Mouse (Mus musculus) inflammation-experienced regulatory T-cells, adult 6 months (primary cell): ENCODE measurements around the gene Rimkla. TPM values are rescaled to one million over a fixed set of nuclear protein-coding genes. Genes with fewer than 3 reads are reported as not detected.
"Not testable (repeated sequence)": the region's sequence is repeated elsewhere in the genome, so short reads cannot be mapped to it uniquely, and the experiment has no call there.

Experiments
- ATAC-seq: one replicate; pipeline ENCODE4 v1.8.0; 2017
- polyA plus RNA-seq, 3 experiments: library from polyadenylated mRNA; unstranded; fragments of 100-300 nt; shearing (Covaris generic); gene quantifications; one replicate each; pipeline ENCODE4 v1.2.1; 2017

Gene Rimkla
- under 1 TPM in 2 of 3 experiments, not detected in 1; 0.14 to 0.51 TPM for polyA plus RNA-seq

DNA sequence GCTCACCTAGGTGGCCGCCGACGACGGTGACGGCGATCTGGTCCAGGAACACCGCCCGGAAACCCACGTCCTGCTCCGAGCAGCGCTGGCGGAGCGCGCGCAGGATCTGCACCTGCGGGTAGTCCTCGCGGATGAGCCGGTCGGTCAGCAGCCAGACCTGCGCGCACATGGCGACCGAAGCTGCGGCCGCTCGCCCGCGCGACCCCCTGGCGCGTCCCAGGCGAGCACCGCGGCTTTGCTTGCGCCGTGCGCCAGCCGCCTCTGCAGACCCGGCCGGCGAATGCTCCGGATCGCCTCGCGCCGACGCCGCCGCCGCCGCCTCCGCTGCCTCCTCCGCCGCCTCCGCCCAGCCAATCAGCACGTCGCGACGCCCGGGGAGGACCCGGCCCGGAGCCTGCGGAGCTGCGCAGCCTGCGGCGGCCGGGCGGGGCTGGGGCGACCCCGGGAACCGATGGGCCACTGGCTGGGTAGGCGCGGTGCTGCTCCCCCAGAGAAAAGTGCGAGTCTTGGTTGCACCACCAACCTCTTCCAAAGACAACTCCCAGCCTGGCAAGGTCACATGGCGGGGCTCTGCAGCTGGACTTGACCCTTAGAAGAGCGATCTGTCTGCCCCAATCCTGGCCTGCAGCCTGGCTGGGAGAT is at the start of gene Rimkla:
Rimkla (minus strand) TSS at position 338 of the 642 bp plus-strand sequence.
- ATAC-seq, result peak; percentile 75

GRCm38 (mm10) chr4:119540533-119540890 is 48.1 kb upstream of the Rimkla start:
- peak; percentile 1 for ATAC-seq

DNA sequence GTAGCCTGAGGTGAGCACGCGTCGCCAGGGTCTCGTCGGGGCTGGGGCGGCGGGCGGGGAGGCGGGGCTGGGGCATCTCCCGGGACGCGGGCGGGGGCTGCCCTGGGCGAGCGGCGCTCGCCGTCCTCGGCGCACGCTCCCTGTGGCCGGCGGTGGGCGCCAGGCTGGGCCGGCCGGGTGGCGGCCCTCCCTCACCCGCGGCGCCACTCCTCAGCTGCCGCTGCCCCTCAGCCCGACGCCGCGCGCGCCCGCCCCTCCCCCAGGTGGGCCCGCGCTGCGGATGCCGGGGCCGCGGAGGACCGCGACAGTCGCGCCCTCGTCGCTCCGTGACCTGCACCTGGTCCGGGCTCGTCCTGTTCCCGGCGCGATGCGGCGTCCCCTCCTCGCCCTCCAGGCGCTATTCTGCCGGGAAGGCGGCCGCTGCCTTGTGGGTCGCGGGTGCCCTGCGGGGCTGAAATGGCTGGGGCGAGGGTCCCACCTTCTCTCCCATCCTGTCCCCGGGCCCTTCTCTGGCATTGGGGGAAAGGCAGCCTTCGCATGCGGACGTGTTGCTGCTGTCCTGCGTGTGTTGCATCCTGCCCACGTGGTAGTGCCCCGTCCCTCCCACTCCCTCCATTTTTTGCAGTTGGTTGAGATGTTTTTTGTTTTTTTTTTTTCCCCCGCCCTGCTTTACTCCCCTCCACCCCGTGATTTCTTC is 47.6 kb upstream of the Rimkla start:
- ATAC-seq, result peak; percentile 72

DNA sequence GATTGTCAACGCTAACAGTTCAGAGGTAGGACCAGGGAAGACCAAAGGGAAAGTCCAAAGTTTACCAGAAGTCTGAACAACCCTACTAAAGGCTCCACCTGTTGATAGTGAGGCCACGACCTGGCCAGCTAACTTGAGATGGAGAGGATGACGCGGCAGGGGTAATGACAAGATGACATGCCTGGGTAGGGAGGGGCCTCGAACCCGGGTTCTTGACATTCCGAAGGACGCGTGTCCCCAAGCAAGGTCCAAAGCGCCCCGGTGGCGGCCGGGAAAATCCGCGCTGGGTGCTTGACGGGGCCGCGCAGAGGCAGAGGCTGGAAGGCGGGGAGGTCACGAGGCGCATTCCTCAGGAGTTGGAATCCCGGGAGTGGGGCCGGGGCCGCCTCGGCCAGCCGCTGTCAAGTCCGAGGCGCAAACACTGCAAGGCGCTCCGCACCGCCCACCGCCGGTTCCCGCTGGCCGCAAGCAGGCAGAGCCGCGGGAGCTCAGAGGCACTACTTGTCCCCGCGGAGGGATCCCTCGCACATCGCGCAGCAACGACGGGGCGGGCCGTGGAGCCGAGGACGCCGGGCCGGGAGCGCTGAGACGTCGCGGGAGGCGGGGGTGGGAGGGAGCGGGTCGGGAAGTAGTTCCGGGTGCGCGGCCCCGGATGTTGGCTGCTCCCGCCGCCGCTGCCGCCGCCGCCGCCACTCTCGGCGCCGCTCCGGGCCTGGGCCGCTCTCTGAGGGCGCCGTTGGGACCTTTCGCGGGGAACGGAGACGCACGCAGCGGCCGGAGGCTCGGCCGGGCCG is 46.8 kb upstream of the Rimkla start, which contains the start of gene Frg2f1:
Frg2f1 (minus strand) TSS at position 499 of the 794 bp plus-strand sequence.
- ATAC-seq, result peak; percentile 79

DNA sequence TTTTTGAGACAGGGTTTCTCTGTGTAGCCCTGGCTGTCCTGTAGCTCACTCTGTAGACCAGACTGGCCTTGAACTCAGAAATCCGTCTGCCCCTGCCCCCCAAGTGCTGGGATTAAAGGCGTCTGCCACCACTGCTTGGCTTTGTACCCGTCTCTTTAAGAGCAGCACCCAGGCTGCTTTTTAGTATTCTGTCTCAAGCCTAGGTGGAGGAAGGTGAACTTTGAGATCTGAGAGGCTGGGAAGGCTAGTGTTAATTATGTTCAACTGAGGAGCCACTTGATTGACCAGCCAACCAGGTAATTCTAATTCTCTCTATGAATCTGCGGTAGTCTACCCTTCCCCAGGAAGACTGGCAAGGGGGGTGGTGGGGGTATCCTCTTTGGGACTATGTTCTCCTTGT is 45.0 kb upstream of the Rimkla start:
- no peak for ATAC-seq

- ATAC-seq, result not testable (repeated sequence)
Observed at GRCm38 (mm10) chr4:119536615-119537014, 44.2 kb upstream of the Rimkla start, which contains the start of gene Foxj3. TSS of gene Foxj3 (plus strand) at chr4:119537004.

- no peak for ATAC-seq
Observed at GRCm38 (mm10) chr4:119535103-119535502, 42.7 kb upstream of the Rimkla start.

GRCm38 (mm10) chr4:119531813-119532212 is 39.4 kb upstream of the Rimkla start:
- ATAC-seq, result peak; percentile 61

- no peak for ATAC-seq
Observed at GRCm38 (mm10) chr4:119526329-119526845, 34.0 kb upstream of the Rimkla start.

DNA sequence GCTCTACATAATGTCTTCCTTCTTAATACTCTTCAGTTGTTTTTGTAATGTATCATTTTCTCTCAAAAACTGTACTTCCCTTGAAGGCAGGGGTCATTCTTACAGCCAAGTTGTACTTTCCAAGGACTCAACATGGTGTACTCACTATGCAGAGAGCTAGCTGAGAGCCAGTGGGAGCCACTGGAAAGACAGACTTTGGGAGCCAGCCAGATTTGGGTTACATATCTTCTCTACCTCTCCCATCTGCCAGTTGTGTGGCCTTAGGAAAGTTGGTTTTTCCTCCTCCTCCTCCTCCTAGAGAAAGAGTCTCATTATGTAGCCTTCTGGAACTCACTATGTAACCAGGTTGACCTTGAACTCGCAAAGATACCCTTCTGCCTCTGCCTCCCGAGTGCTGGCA is 32.0 kb upstream of the Rimkla start:
- no peak for ATAC-seq

GRCm38 (mm10) chr4:119524010-119524409 is 31.6 kb upstream of the Rimkla start:
- no peak for ATAC-seq

GRCm38 (mm10) chr4:119523575-119523974 is 31.1 kb upstream of the Rimkla start:
- no peak for ATAC-seq

DNA sequence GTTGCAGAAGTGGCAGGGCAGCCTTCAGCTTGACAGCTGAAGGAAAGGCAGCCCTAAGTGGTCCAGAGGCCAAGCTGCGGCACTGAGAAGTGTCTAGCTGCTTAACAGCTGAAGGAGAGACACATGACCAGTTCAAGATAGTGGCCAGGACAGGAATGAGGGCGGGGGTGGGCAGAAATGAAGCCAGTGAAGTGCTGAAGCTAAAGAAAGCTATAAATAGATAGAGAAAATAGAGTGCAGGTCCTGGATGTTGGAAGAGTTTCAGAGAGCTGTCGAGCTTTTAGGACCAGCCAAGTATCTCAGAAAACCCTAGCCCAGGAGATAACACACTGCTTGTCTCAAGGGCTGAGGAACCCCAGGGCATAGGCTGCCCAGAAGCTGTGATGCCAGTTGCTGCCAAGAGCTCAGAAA is 20.3 kb upstream of the Rimkla start:
- ATAC-seq, result no peak

- no peak for ATAC-seq
Observed at GRCm38 (mm10) chr4:119511591-119511990, 19.2 kb upstream of the Rimkla start.

- no peak for ATAC-seq
Observed at GRCm38 (mm10) chr4:119498319-119498848, 6.0 kb upstream of the Rimkla start.

GRCm38 (mm10) chr4:119492933-119493327 is 502 bp upstream of the Rimkla start:
- no peak for ATAC-seq

DNA sequence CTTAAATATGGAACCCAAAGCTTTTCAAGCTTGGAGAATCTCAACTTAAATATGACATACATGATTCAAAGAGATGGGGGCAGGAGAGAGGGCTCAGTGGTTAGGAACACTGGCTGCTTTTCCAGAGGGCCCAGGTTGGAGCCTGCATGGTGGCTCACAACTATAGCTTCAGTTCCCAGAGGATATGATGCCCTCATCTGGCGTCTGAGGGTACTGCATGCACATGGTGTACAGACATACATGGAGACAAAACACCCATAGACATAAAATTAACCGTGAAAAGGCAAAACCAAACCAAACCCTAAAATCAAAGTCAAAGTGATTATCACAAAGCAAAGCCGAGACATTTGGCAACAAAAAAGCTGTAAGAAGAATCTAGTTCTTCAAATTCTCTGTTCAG is 1.6 kb downstream of the Rimkla start:
- ATAC-seq, result no peak

- ATAC-seq, result no peak
Observed at GRCm38 (mm10) chr4:119489666-119490065, 2.8 kb downstream of the Rimkla start.

- no peak for ATAC-seq
Observed at GRCm38 (mm10) chr4:119484882-119485281, 7.5 kb downstream of the Rimkla start.

- ATAC-seq, result no peak
Observed at GRCm38 (mm10) chr4:119483051-119483450, 9.4 kb downstream of the Rimkla start.

- ATAC-seq, result no peak
Observed at GRCm38 (mm10) chr4:119473150-119473549, 19.3 kb downstream of the Rimkla start.

DNA sequence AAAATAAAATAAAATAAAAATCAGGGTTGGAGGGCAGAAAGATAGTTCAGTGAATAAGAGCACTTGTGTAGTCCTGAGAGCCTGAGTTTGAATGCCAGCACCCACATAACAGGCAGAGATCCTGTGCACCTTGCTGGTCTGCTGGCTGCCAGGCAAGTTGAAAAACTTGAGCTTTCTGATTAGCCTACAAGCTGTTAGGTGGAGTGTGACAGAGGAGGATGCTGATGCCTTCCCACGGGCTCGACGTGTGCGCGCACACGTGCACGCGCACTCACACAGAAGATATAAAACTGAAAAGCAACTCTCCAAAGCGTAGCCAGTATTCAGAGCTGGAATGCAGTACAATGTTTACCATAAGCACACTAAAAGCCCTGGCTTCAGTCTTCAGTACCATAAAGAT is 19.9 kb downstream of the Rimkla start:
- ATAC-seq, result no peak
